Mouse (Mus musculus) testis, postnatal 10 days (tissue): ENCODE results near the gene Pigl.
A peak's percentile ranks its signal among the peaks of the same experiment; 100 is the strongest.
"Not testable (repeated sequence)": the region's sequence is repeated elsewhere in the genome, so short reads cannot be mapped to it uniquely, and the experiment has no call there.

ENCODE experiments used
- DNase-seq: peaks from one replicate; pipeline ENCODE4 v3.0.0; 2021; ENCODE audit warnings: low spot score

Pigl gene

GRCm38 (mm10) chr11:62467289-62467688 is 9.0 kb downstream of the Pigl start:
- DNase-seq, result not testable (repeated sequence)

- no peak for DNase-seq
These were observed 12.2 kb downstream of the Pigl start for GRCm38 (mm10) chr11:62470451-62470850.

GRCm38 (mm10) chr11:62473516-62473915 is 15.3 kb downstream of the Pigl start:
- no peak for DNase-seq

GRCm38 (mm10) chr11:62476156-62476555 is 17.9 kb downstream of the Pigl start:
- no peak for DNase-seq

GRCm38 (mm10) chr11:62478931-62479330 is 20.7 kb downstream of the Pigl start:
- DNase-seq, result no peak

- DNase-seq, result no peak
These were observed 21.3 kb downstream of the Pigl start for GRCm38 (mm10) chr11:62479581-62479980.

GRCm38 (mm10) chr11:62486949-62487348 is 28.7 kb downstream of the Pigl start:
- DNase-seq, result no peak

- no peak for DNase-seq
These were observed 29.5 kb downstream of the Pigl start for GRCm38 (mm10) chr11:62487540-62488350.

- DNase-seq, result no peak
These were observed 35.4 kb downstream of the Pigl start for GRCm38 (mm10) chr11:62493701-62494100.

- peak; percentile 64 for DNase-seq
These were observed 36.6 kb downstream of the Pigl start for GRCm38 (mm10) chr11:62494754-62495275.

GRCm38 (mm10) chr11:62495276-62495801 is 37.1 kb downstream of the Pigl start:
- DNase-seq, result peak; percentile 48

- peak; percentile 57 for DNase-seq
These were observed 38.0 kb downstream of the Pigl start for GRCm38 (mm10) chr11:62496151-62496715.

GRCm38 (mm10) chr11:62497181-62497580 is 38.9 kb downstream of the Pigl start:
- no peak for DNase-seq

GRCm38 (mm10) chr11:62498802-62499201 is 40.5 kb downstream of the Pigl start:
- DNase-seq, result no peak

GRCm38 (mm10) chr11:62500529-62500928 is 42.3 kb downstream of the Pigl start:
- no peak for DNase-seq

GRCm38 (mm10) chr11:62507683-62508082 is 49.4 kb downstream of the Pigl start:
- no peak for DNase-seq

GRCm38 (mm10) chr11:62508365-62508764 is 50.1 kb downstream of the Pigl start:
- DNase-seq, result not testable (repeated sequence)

- not testable (repeated sequence) for DNase-seq
These were observed 50.6 kb downstream of the Pigl start for GRCm38 (mm10) chr11:62508816-62509215.

- no peak for DNase-seq
These were observed 51.3 kb downstream of the Pigl start for GRCm38 (mm10) chr11:62509571-62509970.

GRCm38 (mm10) chr11:62510956-62511355 is 52.7 kb downstream of the Pigl start:
- DNase-seq, result no peak

- DNase-seq, result no peak
These were observed 53.4 kb downstream of the Pigl start for GRCm38 (mm10) chr11:62511444-62512202.

- no peak for DNase-seq
These were observed 54.3 kb downstream of the Pigl start for GRCm38 (mm10) chr11:62512529-62513080.
